Mouse (Mus musculus): ENCODE measurements around the gene D630045J12Rik. TPM values are rescaled to one million over a fixed set of nuclear protein-coding genes. Genes with fewer than 3 reads are reported as not detected.
A peak's percentile ranks its signal among the peaks of the same experiment; 100 is the strongest.

The D630045J12Rik gene
- 0.21 and 0.22 TPM in 2 replicates for polyA plus RNA-seq (2015; fragmentation: Nextera tagmentation; extraction: Ambion mirVana)

GRCm38 (mm10) chr6:38253736-38254641, at the start of gene D630045J12Rik:
TSS of gene D630045J12Rik (minus strand) at chr6:38254009.
- ATAC-seq (ENCODE audit: insufficient read depth): peak; percentile 92
- H3K27ac ChIP-seq (replicated peaks): peak within 1 kb of the TSS; percentile 29; the same call in 1 of the 2 replicates
- peak within 1 kb of the TSS; percentile 90 for H3K4me2 ChIP-seq
- peak within 1 kb of the TSS; percentile 65 for H3K4me3 ChIP-seq (replicated peaks)
- WGBS (ENCODE audit: insufficient replicate concordance): under 1% methylated on average over 96 of the region's 118 CpGs
- H3K27me3 ChIP-seq: peaks cover 42% of the 10 kb centered on the region
- H3K4me1 ChIP-seq (replicated peaks): peaks cover 13% of the 10 kb centered on the region
- H3K9ac ChIP-seq: peak within 1 kb of the TSS; percentile 39; the same call in 1 of the 2 replicates
- H3K36me3 ChIP-seq (replicated peaks): no peaks in the 10 kb centered on the region
- no peaks in the 10 kb centered on the region for H3K9me3 ChIP-seq (replicated peaks)

- H3K4me2 ChIP-seq: peak within 1 kb of the TSS; percentile 82
- under 1% methylated on average over 70 of the region's 70 CpGs for WGBS (ENCODE audit: insufficient replicate concordance)
- H3K4me1 ChIP-seq (replicated peaks): peaks cover 23% of the 10 kb centered on the region
- no peaks in the 10 kb centered on the region for H3K9me3 ChIP-seq (replicated peaks)
- peak; percentile 87 for ATAC-seq (ENCODE audit: insufficient read depth)
- H3K27me3 ChIP-seq: 0 out of 2 replicates have a peak, but pooled peaks cover 6% of the 10 kb centered on the region
- H3K4me3 ChIP-seq (replicated peaks): peak within 1 kb of the TSS; percentile 71
- H3K36me3 ChIP-seq (replicated peaks): peaks cover 26% of the 10 kb centered on the region
- peak within 1 kb of the TSS; percentile 70 for H3K27ac ChIP-seq (replicated peaks)
- peak within 1 kb of the TSS; percentile 64 for H3K9ac ChIP-seq
Observed at GRCm38 (mm10) chr6:38298761-38299401, 45.1 kb upstream of the D630045J12Rik start, which contains the start of gene Zc3hav1l. TSS of gene Zc3hav1l (minus strand) at chr6:38299259.

- WGBS (ENCODE audit: insufficient replicate concordance): 0% methylated on average over 10 of the region's 10 CpGs
- H3K27me3 ChIP-seq: 0 out of 2 replicates have a peak, but pooled peaks cover 6% of the 10 kb centered on the region
- peaks cover 23% of the 10 kb centered on the region for H3K36me3 ChIP-seq (replicated peaks)
- H3K4me3 ChIP-seq (replicated peaks): peak overlapping the region; percentile 71
- ATAC-seq (ENCODE audit: insufficient read depth): no peak
- peaks cover 23% of the 10 kb centered on the region for H3K4me1 ChIP-seq (replicated peaks)
- peak overlapping the region; percentile 70; the same call in 1 of the 2 replicates for H3K27ac ChIP-seq (replicated peaks)
- H3K9ac ChIP-seq: peak overlapping the region; percentile 64; the same call in 1 of the 2 replicates
- peak overlapping the region; percentile 82 for H3K4me2 ChIP-seq
- H3K9me3 ChIP-seq (replicated peaks): no peaks in the 10 kb centered on the region
Observed at GRCm38 (mm10) chr6:38298246-38298635, 44.4 kb upstream of the D630045J12Rik start.

- no peak overlapping the region for H3K9ac ChIP-seq
- 0 out of 2 replicates have a peak, but pooled peaks cover 6% of the 10 kb centered on the region for H3K27me3 ChIP-seq
- H3K27ac ChIP-seq (replicated peaks): 0 out of 2 replicates have a peak overlapping the region, but pooled peaks have one; percentile 70
- no peak for ATAC-seq (ENCODE audit: insufficient read depth)
- peaks cover 23% of the 10 kb centered on the region for H3K4me1 ChIP-seq (replicated peaks)
- peaks cover 24% of the 10 kb centered on the region for H3K36me3 ChIP-seq (replicated peaks)
- peak overlapping the region; percentile 82 for H3K4me2 ChIP-seq
- H3K9me3 ChIP-seq (replicated peaks): no peaks in the 10 kb centered on the region
- peak overlapping the region; percentile 71 for H3K4me3 ChIP-seq (replicated peaks)
- 55% methylated on average over 12 of the region's 12 CpGs for WGBS (ENCODE audit: insufficient replicate concordance)
Observed at GRCm38 (mm10) chr6:38297580-38298245, 43.9 kb upstream of the D630045J12Rik start.

- 57% methylated on average over 3 of the region's 3 CpGs for WGBS (ENCODE audit: insufficient replicate concordance)
- no peak for ATAC-seq (ENCODE audit: insufficient read depth)
- peaks cover 37% of the 10 kb centered on the region for H3K36me3 ChIP-seq (replicated peaks)
- H3K4me1 ChIP-seq (replicated peaks): peaks cover 11% of the 10 kb centered on the region
- no peak overlapping the region for H3K9ac ChIP-seq
- no peak overlapping the region for H3K4me2 ChIP-seq
- no peak overlapping the region for H3K4me3 ChIP-seq (replicated peaks)
- H3K9me3 ChIP-seq (replicated peaks): no peaks in the 10 kb centered on the region
- no peak overlapping the region for H3K27ac ChIP-seq (replicated peaks)
- H3K27me3 ChIP-seq: 0 out of 2 replicates have a peak, but pooled peaks cover under 1% of the 10 kb centered on the region
Observed at GRCm38 (mm10) chr6:38293708-38294107, 39.9 kb upstream of the D630045J12Rik start.

- H3K27ac ChIP-seq (replicated peaks): no peak overlapping the region
- no peaks in the 10 kb centered on the region for H3K27me3 ChIP-seq
- no peak overlapping the region for H3K9ac ChIP-seq
- H3K36me3 ChIP-seq (replicated peaks): peaks cover 37% of the 10 kb centered on the region
- no peak overlapping the region for H3K4me3 ChIP-seq (replicated peaks)
- H3K9me3 ChIP-seq (replicated peaks): no peaks in the 10 kb centered on the region
- H3K4me2 ChIP-seq: no peak overlapping the region
- H3K4me1 ChIP-seq (replicated peaks): peaks cover 5% of the 10 kb centered on the region
- ATAC-seq (ENCODE audit: insufficient read depth): no peak
- 72% methylated on average over 11 of the region's 11 CpGs for WGBS (ENCODE audit: insufficient replicate concordance)
Observed at GRCm38 (mm10) chr6:38292871-38293646, 39.2 kb upstream of the D630045J12Rik start.

GRCm38 (mm10) chr6:38284422-38284821, 30.6 kb upstream of the D630045J12Rik start:
- H3K27me3 ChIP-seq: no peaks in the 10 kb centered on the region
- no peak overlapping the region for H3K27ac ChIP-seq (replicated peaks)
- H3K4me1 ChIP-seq (replicated peaks): no peaks in the 10 kb centered on the region
- no peak overlapping the region for H3K4me2 ChIP-seq
- no peaks in the 10 kb centered on the region for H3K9me3 ChIP-seq (replicated peaks)
- 94% methylated on average over 19 of the region's 19 CpGs for WGBS (ENCODE audit: insufficient replicate concordance)
- peaks cover 31% of the 10 kb centered on the region for H3K36me3 ChIP-seq (replicated peaks)
- no peak overlapping the region for H3K9ac ChIP-seq
- ATAC-seq (ENCODE audit: insufficient read depth): no peak
- H3K4me3 ChIP-seq (replicated peaks): no peak overlapping the region

- H3K27me3 ChIP-seq: no peaks in the 10 kb centered on the region
- ATAC-seq (ENCODE audit: insufficient read depth): no peak
- H3K9ac ChIP-seq: no peak overlapping the region
- no peak overlapping the region for H3K4me3 ChIP-seq (replicated peaks)
- H3K4me2 ChIP-seq: no peak overlapping the region
- H3K4me1 ChIP-seq (replicated peaks): no peaks in the 10 kb centered on the region
- H3K36me3 ChIP-seq (replicated peaks): no peaks in the 10 kb centered on the region
- 51% methylated on average over 7 of the region's 7 CpGs for WGBS (ENCODE audit: insufficient replicate concordance)
- no peak overlapping the region for H3K27ac ChIP-seq (replicated peaks)
- no peaks in the 10 kb centered on the region for H3K9me3 ChIP-seq (replicated peaks)
Observed at GRCm38 (mm10) chr6:38264466-38264865, 10.7 kb upstream of the D630045J12Rik start.

GRCm38 (mm10) chr6:38263393-38264159, 9.8 kb upstream of the D630045J12Rik start:
- Histone ChIP-seq H3K4me2 (no peak overlapping the region), H3K27me3 (no peaks in the 10 kb centered on the region), H3K36me3 (replicated peaks) (no peaks in the 10 kb centered on the region), H3K4me3 (replicated peaks) (no peak overlapping the region), H3K9me3 (replicated peaks) (no peaks in the 10 kb centered on the region), H3K4me1 (replicated peaks) (no peaks in the 10 kb centered on the region), H3K27ac (replicated peaks) (no peak overlapping the region), H3K9ac (no peak overlapping the region)
- 43% methylated on average over 5 of the region's 5 CpGs for WGBS (ENCODE audit: insufficient replicate concordance)
- ATAC-seq (ENCODE audit: insufficient read depth): no peak

All from liver, embryonic 15.5 days (tissue).